Mouse (Mus musculus): ENCODE measurements around the gene Keap1. TPM values are rescaled to one million over a fixed set of nuclear protein-coding genes. Genes with fewer than 3 reads are reported as not detected.
"Not testable (repeated sequence)": the region's sequence is repeated elsewhere in the genome, so short reads cannot be mapped to it uniquely, and the experiment has no call there.

Gene Keap1
- polyA plus RNA-seq, 1 experiment from 2014 or later, result 22.3 TPM

DNA sequence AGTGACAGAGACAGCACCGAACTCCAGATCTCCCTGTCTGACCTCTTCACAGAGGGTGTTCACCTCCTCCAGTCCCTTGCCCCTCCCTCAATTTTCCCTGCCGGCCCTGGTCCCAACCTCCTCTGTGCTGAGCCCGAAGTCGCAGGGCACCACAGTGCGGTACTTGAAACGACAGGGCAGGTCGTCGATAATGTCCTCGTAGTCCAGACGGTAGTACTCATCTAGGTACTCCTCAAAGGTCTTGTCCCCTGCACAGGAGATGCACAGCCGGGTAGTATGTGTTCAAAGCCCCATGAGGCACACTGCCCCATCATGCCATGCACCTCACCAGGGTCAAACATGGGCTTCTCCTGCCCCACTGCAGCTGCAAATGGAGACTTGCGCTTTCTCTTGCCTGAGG lies 36.6 kb upstream of the Keap1 start:
- H3K4me3 ChIP-seq (ENCODE audit: low read depth, low read length), result no peak overlapping the region
- H3K4me2 ChIP-seq, result no peak overlapping the region
- peaks cover 15% of the 10 kb centered on the region for H3K4me1 ChIP-seq (ENCODE audit: control insufficient read depth, insufficient read depth, low read length)
- no peaks in the 10 kb centered on the region for H3K9me3 ChIP-seq (replicated peaks; ENCODE audit: control insufficient read depth, low read length)
- ATAC-seq (replicated peaks; ENCODE audit: insufficient number of reproducible peaks, low FRiP score, low TSS enrichment), result no peak
- no peaks in the 10 kb centered on the region for H3K27me3 ChIP-seq (ENCODE audit: control insufficient read depth, insufficient read depth, low read length)
- 87% methylated on average over 12 of the region's 12 CpGs for whole genome bisulfite sequencing (ENCODE audit: insufficient replicate concordance)
- peaks cover 54% of the 10 kb centered on the region for H3K36me3 ChIP-seq (ENCODE audit: control insufficient read depth, insufficient read depth, low read length)
- H3K9ac ChIP-seq (ENCODE audit: low read depth, low read length), result no peak overlapping the region
- H3K27ac ChIP-seq (ENCODE audit: low read depth, low read length), result no peak overlapping the region

DNA sequence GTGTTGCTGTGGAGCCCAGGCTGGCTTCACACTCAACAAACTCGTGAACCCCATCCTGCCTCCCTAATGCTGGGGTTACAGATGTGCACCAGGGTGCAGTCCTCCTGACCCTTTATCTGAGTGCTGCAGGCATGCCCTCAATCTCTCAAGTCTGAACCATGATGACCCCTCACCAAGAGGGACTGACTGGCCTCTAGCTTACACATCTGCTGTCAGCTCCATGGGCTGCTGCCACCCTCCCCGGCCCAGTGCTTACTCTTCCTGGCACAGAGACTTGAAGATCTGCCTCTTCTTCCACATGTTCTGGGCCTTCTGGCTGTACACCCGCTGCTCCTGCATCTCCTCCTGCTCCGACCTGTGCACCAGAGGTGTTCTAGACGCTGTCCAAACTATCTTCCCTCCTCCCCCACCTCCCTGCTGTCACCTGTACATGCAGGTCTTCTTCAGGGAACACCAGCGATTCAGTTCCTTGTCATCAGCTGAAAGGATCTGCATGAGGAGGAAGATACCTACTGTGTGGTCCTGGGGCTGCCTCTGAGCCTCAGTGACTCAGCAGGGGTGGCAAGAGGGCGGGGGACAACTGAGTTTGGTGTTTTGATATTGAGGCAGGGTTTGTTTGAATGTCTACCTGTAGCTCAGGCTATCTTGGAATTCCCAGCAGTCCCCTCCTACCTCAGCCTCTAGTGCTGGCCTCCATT lies 36.0 kb upstream of the Keap1 start:
- no peaks in the 10 kb centered on the region for H3K27me3 ChIP-seq (ENCODE audit: control insufficient read depth, insufficient read depth, low read length)
- peaks cover 59% of the 10 kb centered on the region for H3K36me3 ChIP-seq (ENCODE audit: control insufficient read depth, insufficient read depth, low read length)
- WGBS (ENCODE audit: insufficient replicate concordance), result 82% methylated on average over 7 of the region's 7 CpGs
- 0 out of 2 replicates have a peak, but pooled peaks have one; percentile 19 for ATAC-seq (replicated peaks; ENCODE audit: insufficient number of reproducible peaks, low FRiP score, low TSS enrichment)
- no peak overlapping the region for H3K4me3 ChIP-seq (ENCODE audit: low read depth, low read length)
- H3K9ac ChIP-seq (ENCODE audit: low read depth, low read length), result no peak overlapping the region
- H3K4me1 ChIP-seq (ENCODE audit: control insufficient read depth, insufficient read depth, low read length), result peaks cover 15% of the 10 kb centered on the region
- no peak overlapping the region for H3K27ac ChIP-seq (ENCODE audit: low read depth, low read length)
- no peaks in the 10 kb centered on the region for H3K9me3 ChIP-seq (replicated peaks; ENCODE audit: control insufficient read depth, low read length)
- no peak overlapping the region for H3K4me2 ChIP-seq

DNA sequence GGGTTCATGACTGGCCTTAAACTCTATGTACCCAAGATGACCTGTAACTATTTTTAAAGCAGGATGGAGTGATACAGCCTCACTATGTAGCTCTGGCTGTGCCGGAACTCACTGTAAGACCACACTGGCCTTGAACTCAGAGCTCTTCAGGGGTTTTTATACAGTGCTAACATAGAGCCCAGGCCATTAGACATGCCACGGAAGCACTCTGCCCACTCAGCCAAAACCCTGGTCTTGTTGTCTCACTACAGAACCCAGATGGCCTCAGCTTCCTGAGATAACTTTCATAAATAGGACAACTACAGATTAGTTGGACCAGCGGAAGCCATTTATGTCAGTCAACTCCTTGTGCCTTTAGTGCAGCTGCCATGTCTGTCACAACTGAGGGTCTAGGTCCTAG lies 35.2 kb upstream of the Keap1 start:
- ATAC-seq (replicated peaks; ENCODE audit: insufficient number of reproducible peaks, low FRiP score, low TSS enrichment), result no peak
- WGBS (ENCODE audit: insufficient replicate concordance), result 68% methylated on average over 3 of the region's 3 CpGs

DNA sequence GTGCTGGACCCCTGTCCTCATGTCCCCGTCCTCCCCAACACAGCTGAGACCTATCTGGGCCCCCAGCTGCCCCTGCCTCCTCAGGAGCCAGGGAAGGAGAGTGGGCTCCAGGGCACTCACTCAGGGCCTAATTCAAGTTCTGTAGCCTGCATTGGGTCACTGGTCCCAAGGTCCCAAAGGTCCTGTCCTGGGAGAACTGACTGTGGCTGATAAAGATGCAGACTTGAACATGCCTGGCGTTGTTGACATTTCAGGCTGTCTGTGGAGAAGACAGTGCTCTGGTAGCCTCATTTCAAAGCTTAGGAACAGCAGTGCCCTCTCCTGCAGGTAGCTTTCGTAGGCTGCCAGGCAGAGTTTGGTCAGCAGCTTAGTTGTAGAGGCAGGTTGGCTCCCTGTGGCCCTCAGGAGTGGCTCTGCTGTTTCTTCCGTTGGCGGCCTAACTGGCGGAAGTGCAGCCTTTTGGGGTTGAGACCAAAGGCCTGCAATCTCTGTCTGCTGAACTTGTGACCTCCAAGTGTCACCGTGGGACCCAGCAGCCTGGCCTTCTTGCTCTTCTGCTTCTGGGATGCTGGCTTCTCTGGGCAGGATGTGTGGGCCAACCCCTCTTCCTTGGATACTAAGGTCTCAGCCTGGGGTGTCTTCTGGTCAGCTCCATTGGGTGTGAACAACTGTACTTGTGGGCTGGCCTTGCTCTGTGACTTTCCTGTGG lies 34.5 kb upstream of the Keap1 start:
- no peak for ATAC-seq (replicated peaks; ENCODE audit: insufficient number of reproducible peaks, low FRiP score, low TSS enrichment)
- peaks cover 56% of the 10 kb centered on the region for H3K36me3 ChIP-seq (ENCODE audit: control insufficient read depth, insufficient read depth, low read length)
- H3K9ac ChIP-seq (ENCODE audit: low read depth, low read length), result no peak overlapping the region
- peaks cover 15% of the 10 kb centered on the region for H3K4me1 ChIP-seq (ENCODE audit: control insufficient read depth, insufficient read depth, low read length)
- H3K27me3 ChIP-seq (ENCODE audit: control insufficient read depth, insufficient read depth, low read length), result no peaks in the 10 kb centered on the region
- peak overlapping the region; percentile 55 for H3K27ac ChIP-seq (ENCODE audit: low read depth, low read length)
- H3K4me2 ChIP-seq, result no peak overlapping the region
- WGBS (ENCODE audit: insufficient replicate concordance), result 56% methylated on average over 7 of the region's 7 CpGs
- H3K9me3 ChIP-seq (replicated peaks; ENCODE audit: control insufficient read depth, low read length), result no peaks in the 10 kb centered on the region
- no peak overlapping the region for H3K4me3 ChIP-seq (ENCODE audit: low read depth, low read length)

More for the DNA sequence above, 35.2 kb upstream of the Keap1 start:
- Histone ChIP-seq H3K9ac (ENCODE audit: low read depth, low read length) (no peak overlapping the region), H3K9me3 (replicated peaks; ENCODE audit: control insufficient read depth, low read length) (no peaks in the 10 kb centered on the region), H3K27me3 (ENCODE audit: control insufficient read depth, insufficient read depth, low read length) (no peaks in the 10 kb centered on the region), H3K4me3 (ENCODE audit: low read depth, low read length) (no peak overlapping the region), H3K4me2 (no peak overlapping the region), H3K36me3 (ENCODE audit: control insufficient read depth, insufficient read depth, low read length) (peaks cover 62% of the 10 kb centered on the region), H3K27ac (ENCODE audit: low read depth, low read length) (peak overlapping the region; percentile 55; the same call in 1 of the 2 replicates), H3K4me1 (ENCODE audit: control insufficient read depth, insufficient read depth, low read length) (peaks cover 15% of the 10 kb centered on the region)

DNA sequence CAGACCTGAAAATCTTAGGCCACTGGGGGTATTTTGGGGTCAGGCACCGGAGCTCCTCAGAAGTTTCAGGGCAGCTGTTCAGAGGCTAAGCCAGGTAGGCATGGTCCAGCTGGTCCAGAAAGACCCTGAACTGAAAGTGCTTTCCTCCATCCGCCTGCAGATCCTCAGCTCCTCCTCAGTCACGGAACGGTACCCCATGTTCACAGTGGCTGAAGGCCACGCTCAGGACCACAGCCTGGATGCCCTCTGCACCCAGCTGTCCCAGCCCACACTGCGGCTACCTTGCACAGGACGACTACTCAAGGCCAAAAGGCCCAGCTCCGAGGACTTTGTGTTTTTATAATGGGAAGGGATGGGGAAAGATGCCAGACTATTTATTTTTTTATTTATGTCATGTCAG lies 33.9 kb upstream of the Keap1 start:
- no peak for ATAC-seq (replicated peaks; ENCODE audit: insufficient number of reproducible peaks, low FRiP score, low TSS enrichment)
- Histone ChIP-seq H3K4me2 (no peak overlapping the region), H3K9me3 (replicated peaks; ENCODE audit: control insufficient read depth, low read length) (no peaks in the 10 kb centered on the region), H3K4me3 (ENCODE audit: low read depth, low read length) (no peak overlapping the region), H3K9ac (ENCODE audit: low read depth, low read length) (no peak overlapping the region), H3K27ac (ENCODE audit: low read depth, low read length) (no peak overlapping the region; the same call in 1 of the 2 replicates), H3K27me3 (ENCODE audit: control insufficient read depth, insufficient read depth, low read length) (no peaks in the 10 kb centered on the region), H3K36me3 (ENCODE audit: control insufficient read depth, insufficient read depth, low read length) (peaks cover 59% of the 10 kb centered on the region), H3K4me1 (ENCODE audit: control insufficient read depth, insufficient read depth, low read length) (peaks cover 15% of the 10 kb centered on the region)
- 87% methylated on average over 8 of the region's 8 CpGs for WGBS (ENCODE audit: insufficient replicate concordance)

DNA sequence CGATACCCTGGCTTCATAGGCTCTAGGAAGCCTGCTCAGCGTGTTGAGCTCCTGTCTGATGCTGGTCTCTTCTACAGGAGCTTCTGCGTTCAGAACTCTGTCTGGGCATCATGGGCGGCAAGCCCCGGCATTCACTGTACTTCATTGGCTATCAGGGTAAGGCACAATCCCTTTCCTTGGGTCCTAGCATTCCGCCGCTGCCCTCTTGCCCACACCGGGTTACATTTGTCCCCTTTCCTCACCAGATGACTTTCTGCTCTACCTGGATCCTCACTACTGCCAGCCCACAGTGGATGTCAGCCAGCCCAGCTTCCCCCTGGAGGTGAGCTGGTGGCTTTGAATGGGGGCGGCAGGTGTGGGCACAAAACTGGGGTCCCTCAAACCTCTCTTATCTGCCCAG lies 33.2 kb upstream of the Keap1 start:
- Histone ChIP-seq H3K9ac (ENCODE audit: low read depth, low read length) (no peak overlapping the region), H3K36me3 (ENCODE audit: control insufficient read depth, insufficient read depth, low read length) (peaks cover 55% of the 10 kb centered on the region), H3K27ac (ENCODE audit: low read depth, low read length) (no peak overlapping the region), H3K4me3 (ENCODE audit: low read depth, low read length) (no peak overlapping the region), H3K4me2 (no peak overlapping the region), H3K27me3 (ENCODE audit: control insufficient read depth, insufficient read depth, low read length) (no peaks in the 10 kb centered on the region), H3K4me1 (ENCODE audit: control insufficient read depth, insufficient read depth, low read length) (peaks cover 16% of the 10 kb centered on the region), H3K9me3 (replicated peaks; ENCODE audit: control insufficient read depth, low read length) (no peaks in the 10 kb centered on the region)
- ATAC-seq (replicated peaks; ENCODE audit: insufficient number of reproducible peaks, low FRiP score, low TSS enrichment), result no peak
- WGBS (ENCODE audit: insufficient replicate concordance), result 93% methylated on average over 9 of the region's 9 CpGs

DNA sequence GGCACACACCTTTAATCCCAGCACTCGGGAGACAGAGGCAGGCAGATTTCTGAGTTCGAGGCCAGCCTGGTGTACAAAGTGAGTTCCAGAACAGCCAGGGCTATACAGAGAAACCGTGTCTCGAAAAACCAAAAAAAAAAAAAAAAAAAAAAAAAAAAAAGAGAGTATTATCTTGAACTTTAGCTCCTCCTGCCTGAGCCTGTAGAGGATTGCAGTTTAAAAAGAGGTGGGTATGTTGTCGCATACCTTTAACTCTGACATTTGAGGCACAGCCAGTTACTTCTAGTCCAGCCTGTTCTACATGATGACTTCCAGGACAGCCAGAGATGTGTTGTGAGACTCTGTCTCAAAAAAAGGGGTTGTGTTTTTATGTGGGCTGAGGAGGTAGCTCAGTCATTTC lies 30.4 kb upstream of the Keap1 start:
- not testable (repeated sequence) for H3K4me2 ChIP-seq
- H3K4me1 ChIP-seq (ENCODE audit: control insufficient read depth, insufficient read depth, low read length), result peaks cover 33% of the 10 kb centered on the region

DNA sequence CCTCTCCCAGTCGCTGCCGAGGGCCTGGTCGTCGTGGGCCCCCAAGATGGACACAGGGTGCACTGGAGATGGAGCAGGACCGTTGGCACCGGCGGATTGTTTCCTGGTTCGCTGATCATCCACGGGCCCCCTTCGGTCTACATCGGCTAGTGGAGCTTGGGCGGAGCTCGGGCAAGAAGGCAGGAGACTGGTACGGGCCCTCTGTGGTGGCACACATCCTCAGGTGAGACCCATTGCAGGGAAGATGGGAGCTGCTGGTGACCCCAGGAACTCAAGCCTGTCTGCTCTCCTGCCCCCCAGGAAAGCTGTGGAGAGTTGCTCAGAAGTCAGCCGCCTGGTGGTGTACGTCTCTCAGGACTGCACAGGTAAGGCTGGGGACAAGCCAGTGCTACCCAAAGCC lies 29.1 kb upstream of the Keap1 start:
- Histone ChIP-seq H3K9me3 (replicated peaks; ENCODE audit: control insufficient read depth, low read length) (no peaks in the 10 kb centered on the region), H3K9ac (ENCODE audit: low read depth, low read length) (no peak overlapping the region), H3K36me3 (ENCODE audit: control insufficient read depth, insufficient read depth, low read length) (peaks cover 41% of the 10 kb centered on the region), H3K4me1 (ENCODE audit: control insufficient read depth, insufficient read depth, low read length) (peaks cover 20% of the 10 kb centered on the region), H3K4me2 (no peak overlapping the region), H3K27ac (ENCODE audit: low read depth, low read length) (no peak overlapping the region), H3K27me3 (ENCODE audit: control insufficient read depth, insufficient read depth, low read length) (no peaks in the 10 kb centered on the region), H3K4me3 (ENCODE audit: low read depth, low read length) (no peak overlapping the region)
- 91% methylated on average over 16 of the region's 16 CpGs for WGBS (ENCODE audit: insufficient replicate concordance)
- ATAC-seq (replicated peaks; ENCODE audit: insufficient number of reproducible peaks, low FRiP score, low TSS enrichment), result no peak

More for the DNA sequence above, 30.4 kb upstream of the Keap1 start:
- not testable (repeated sequence) for ATAC-seq (replicated peaks; ENCODE audit: insufficient number of reproducible peaks, low FRiP score, low TSS enrichment); H3K9me3 ChIP-seq (replicated peaks; ENCODE audit: control insufficient read depth, low read length); H3K4me3 ChIP-seq (ENCODE audit: low read depth, low read length); H3K27ac ChIP-seq (ENCODE audit: low read depth, low read length); H3K9ac ChIP-seq (ENCODE audit: low read depth, low read length); H3K27me3 ChIP-seq (ENCODE audit: control insufficient read depth, insufficient read depth, low read length)
- peaks cover 45% of the 10 kb centered on the region for H3K36me3 ChIP-seq (ENCODE audit: control insufficient read depth, insufficient read depth, low read length)
- WGBS (ENCODE audit: insufficient replicate concordance), result 85% methylated on average over 5 of the region's 5 CpGs
